Mouse (Mus musculus): Measurements from ENCODE around the gene Timp2.
A peak's percentile ranks its signal among the peaks of the same experiment; 100 is the strongest.
"Not testable (repeated sequence)": the region's sequence is repeated elsewhere in the genome, so short reads cannot be mapped to it uniquely, and the experiment has no call there.

Gene Timp2

GRCm38 (mm10) chr11:118355640-118356039 lies at the start of gene Timp2:
TSS of gene Timp2 (minus strand) at chr11:118355740.
- DNase-seq (ENCODE audit: low read depth): no peak

GRCm38 (mm10) chr11:118405311-118405710 lies 49.8 kb upstream of the Timp2 start:
- no peak for DNase-seq (ENCODE audit: low read depth)

DNA sequence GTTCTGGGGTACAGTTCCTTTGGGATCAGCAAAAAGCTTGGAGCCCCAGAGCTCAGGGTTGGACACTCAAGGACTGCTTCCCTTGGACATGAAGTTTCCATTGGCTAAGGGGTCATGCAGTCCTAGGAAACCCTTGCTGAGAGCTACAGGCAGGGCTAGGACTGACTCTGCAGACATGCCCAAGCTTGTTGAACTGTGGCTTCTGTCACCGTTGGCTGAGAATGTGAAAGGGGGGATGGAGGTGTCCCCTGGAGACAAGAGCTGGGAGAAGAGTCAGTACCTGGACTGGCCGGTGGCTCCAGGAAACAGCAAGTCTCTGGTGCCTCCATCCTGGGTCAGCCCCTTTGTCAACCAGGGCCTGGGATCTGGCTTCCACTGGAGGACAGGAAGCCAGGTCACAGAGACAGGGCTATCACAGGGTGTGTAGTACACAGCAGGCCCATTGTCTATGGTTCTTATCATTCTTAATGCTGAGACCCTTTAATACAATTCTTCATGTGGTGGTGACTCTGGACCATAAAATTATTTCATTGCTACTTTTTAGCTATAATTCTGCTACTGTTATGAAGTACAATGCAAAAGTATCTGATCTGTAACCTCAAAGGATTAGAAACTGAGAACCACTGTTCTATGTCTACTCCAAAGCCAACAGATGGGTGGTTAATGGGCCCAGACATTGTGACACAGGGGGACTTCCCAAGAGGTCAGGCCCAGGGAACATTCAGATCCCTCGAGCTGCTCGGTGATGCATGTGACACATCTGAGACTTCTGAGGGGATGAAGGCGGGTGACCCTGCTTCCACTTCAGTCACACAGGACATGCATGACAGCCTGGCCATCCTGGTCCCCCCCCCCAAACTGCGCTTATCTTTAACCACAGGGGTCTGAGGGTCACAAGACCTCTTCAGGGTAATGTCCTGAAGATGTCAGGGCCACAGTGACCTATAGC lies 48.7 kb upstream of the Timp2 start:
- no peak for DNase-seq (ENCODE audit: low read depth)

GRCm38 (mm10) chr11:118403183-118403582 lies 47.6 kb upstream of the Timp2 start:
- no peak for DNase-seq (ENCODE audit: low read depth)

GRCm38 (mm10) chr11:118401760-118402280 lies 46.3 kb upstream of the Timp2 start, which contains the start of gene Lgals3bp:
TSS of gene Lgals3bp (minus strand) at chr11:118402092.
- DNase-seq (ENCODE audit: low read depth): peak; percentile 85

DNA sequence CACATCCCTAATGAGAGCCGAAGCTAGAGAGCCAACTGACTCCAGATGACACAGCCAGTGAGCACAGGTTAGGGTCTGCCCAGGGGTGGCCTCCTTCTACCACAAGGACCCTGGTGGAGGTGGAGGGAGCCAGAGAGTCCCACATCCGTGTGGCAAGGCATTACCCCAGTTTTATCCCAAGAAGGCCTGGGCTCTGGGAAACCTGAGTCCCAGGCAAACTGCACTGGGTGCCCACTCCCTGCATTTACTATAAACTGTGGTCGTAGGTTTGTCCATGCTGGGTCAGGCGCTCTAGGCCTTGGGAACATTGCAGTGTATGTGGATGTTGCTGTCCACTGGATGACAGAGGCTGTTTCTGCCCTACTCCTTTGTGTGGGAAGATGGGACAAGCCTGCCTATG lies 45.7 kb upstream of the Timp2 start:
- DNase-seq (ENCODE audit: low read depth): no peak

DNA sequence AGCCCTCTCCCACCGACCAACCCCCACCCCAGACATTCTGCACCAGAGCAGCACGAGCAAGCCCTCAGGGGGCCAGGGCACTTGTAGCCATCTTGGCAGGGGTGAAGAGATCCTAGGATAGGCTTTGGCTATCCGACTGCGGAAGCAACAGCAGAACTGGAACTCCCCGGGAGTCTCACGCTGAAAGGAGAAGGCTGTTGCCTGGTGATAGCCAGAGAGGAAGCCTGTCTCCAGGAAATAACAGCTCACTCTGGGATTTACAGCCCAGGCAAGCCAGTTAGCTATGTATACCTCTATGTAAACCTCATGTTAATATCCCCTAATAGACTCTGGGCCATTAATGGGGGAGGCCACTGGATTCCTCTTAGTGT lies 45.0 kb upstream of the Timp2 start:
- DNase-seq (ENCODE audit: low read depth): no peak

DNA sequence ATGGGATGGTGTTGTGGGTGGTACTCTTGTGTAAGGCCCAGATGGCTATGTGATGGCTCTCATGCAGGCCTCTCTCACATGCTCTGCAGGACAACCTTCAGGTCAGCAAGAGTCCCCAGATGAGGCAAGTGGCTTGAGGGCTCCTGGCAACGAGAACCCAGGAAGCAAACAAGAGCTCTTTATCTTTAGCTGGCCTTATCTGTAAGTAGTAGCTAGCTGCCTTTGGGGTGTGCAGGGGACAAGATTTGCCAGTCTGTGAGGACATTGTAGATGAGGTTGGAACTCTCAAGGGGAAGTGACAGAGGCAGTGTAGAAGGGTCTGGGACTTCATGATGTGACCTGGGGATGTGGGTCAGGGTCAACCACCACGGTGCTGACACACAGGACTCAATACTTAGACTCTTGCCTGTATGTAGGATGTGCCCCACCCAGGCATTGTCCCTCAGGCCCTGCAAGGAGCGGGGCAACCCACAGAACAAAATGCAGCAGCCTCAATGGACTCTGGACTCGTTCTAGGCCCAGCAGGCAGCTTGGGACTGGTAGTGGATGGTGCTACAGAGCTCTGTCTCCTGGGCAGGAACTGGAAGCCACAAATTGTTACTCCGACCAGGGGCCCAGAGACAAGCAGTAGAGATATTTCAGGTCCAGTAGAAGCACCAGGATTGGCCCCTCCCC lies 44.5 kb upstream of the Timp2 start:
- no peak for DNase-seq (ENCODE audit: low read depth)

DNA sequence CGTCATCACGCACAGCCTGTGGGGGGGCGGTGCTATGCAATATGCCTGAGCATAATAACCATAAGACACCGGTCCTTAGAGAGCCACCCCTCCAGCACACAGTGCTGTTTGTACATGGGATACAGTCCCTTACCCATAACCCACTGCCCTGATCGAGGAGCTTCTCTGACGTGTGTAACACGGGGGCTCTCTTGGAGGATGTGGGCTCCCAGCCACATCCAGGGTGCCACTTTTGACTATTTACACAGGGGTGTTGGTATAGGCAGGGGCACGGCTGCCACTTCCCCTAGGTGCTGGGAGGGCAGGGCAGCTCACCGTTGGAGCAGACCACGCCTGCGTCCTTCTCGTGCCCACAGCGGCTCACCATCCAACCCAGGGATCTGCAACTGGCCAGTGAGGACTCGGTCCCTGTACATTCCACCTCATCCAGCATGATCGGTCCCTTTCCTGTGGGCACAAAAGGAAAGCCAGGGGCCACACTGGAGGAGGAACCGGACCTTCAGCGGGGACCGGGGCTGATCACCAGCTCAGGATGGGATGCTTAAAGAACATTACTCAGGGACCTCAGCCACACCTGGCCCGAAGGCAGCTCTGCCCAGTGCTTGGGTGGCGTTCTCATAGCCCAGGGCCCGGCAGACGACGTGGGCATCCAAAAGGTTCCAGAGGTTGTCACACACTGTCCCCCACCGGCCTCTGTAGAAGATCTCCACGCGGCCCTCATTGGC lies 42.4 kb upstream of the Timp2 start:
- no peak for DNase-seq (ENCODE audit: low read depth)

DNA sequence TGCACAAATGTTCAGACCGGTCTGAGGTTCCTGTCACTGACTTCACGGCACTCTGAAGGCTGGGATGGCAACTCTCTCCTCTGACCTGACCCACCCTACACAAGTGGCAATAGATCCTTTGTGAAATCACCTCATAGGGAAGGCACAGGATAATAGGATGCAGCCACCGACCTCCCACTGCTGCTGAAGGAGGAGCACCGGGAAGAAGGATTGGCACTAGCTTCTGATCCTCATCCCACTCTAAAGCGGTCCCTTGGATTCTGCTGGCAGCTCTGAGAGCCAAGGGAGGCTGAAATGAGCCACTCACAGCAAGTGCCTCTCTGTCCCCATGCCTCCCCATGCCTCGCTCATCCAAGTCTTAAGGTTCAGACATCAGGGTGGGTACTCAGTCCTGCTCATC lies 39.0 kb upstream of the Timp2 start:
- no peak for DNase-seq (ENCODE audit: low read depth)

GRCm38 (mm10) chr11:118393991-118394390 lies 38.5 kb upstream of the Timp2 start:
- DNase-seq (ENCODE audit: low read depth): no peak

DNA sequence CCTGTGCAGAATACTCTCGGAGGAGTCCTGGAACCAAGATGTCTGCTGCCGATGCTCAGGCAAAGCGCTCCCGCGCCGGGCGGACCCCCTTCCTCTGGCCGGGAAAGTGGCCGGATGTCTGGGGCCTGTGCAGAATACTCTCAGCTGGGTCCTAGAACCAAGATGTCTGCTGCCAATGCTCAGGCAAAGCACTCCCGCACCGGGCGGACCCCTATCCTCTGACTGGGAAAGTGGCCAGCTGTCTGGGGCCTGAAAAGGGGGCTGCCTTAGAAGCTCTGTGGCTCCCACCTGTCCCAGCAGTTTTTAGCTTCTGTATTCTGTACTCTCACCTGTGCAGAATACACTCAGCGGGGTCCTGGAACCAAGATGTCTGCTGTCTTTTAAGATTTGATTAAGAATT lies 32.3 kb upstream of the Timp2 start:
- DNase-seq (ENCODE audit: low read depth): not testable (repeated sequence)

- DNase-seq (ENCODE audit: low read depth): peak; percentile 85
Measured at GRCm38 (mm10) chr11:118379251-118380009, 23.9 kb upstream of the Timp2 start.

DNA sequence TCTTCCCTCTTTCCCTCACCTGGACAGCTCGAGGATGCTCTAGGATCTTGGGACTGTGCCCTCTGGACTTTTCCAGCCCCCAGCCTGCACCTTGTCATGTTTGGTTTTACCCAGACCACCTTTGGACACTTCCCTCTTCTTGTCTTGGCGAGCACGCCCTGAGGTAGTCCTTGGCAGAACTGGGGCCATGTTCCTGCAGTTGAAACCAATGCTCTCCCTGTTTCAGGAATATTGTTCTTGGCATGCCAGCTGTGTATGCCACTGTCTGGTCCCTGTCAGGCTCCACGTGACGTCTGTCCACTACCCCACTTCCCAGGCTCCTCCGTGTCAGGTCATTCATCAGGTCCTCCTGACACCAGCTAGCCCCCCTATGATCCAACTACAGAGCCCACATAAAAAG lies 23.1 kb upstream of the Timp2 start:
- DNase-seq (ENCODE audit: low read depth): no peak

DNA sequence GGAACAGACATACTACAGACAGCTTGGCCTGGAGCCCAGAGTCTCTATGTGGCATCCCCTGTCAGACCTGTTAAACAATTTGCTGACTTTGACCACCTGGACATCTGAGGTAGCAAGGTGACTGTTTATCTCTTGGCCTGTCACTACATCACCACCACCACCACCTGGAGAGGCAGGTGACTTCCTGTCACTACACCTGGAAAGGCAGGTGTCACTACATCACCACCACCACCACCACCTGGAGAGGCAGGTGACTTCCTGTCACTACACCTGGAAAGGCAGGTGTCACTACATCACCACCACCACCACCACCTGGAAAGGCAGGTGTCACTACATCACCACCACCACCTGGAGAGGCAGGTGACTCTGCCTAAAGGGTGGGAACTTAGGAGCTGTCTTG lies 20.8 kb upstream of the Timp2 start:
- not testable (repeated sequence) for DNase-seq (ENCODE audit: low read depth)

GRCm38 (mm10) chr11:118375881-118376280 lies 20.3 kb upstream of the Timp2 start:
- no peak for DNase-seq (ENCODE audit: low read depth)

DNA sequence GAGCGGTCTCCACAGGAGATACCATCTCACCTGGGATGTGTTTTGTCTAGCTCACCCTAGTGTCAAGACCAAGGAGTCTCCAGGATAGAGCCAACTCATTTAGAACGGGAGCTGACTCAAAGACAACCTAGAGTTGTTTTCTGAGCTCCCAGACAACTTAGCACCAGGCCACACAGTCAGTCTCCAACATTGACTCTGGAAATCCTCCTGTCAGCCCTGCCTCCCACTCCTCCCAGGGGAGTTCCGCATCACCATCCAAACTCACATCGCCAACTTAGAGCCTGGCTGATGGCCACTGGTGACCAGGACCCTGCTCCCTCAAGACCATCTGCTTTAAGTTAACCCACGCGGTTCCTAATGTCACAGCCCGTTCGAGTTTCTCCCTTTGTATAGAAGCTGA lies 19.9 kb upstream of the Timp2 start:
- no peak for DNase-seq (ENCODE audit: low read depth)

DNA sequence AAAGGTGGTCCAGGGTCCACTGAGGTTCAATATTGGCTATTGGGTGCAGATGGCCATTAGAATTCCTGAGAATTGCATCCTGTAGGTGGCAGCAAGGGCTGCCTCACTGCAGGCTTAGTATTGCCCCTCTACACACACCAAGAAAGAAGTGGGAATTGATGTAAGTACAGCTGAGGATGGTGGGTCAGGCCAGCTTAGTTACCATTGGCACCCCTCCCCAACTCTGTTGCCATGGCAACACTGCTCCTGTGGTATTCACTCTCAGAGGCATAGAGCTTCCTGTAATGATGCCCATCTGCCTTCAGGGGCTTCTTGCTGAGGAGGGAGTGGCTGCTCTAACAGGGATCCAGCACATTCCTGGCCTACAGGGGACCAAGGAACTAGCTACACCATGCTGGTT lies 19.5 kb upstream of the Timp2 start:
- DNase-seq (ENCODE audit: low read depth): no peak

DNA sequence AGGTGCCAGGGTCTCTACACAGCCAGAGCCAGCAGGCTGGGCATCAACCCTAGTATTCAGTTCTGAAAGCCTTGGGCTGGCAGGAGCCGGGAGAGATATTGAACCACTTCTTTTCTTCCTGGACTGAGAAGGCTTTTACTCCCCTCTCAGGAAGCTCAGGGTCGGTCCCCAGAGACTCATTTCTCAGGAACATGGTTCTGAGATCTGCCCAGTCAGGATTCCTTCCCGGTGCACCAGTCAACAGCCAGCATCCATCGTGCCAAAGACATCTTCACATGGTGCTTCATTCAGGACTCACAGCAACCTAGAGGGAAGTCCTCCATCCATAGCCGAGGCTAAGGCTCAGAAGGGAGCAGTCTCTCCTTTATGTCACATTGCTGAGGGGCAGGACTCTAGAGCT lies 19.0 kb upstream of the Timp2 start:
- no peak for DNase-seq (ENCODE audit: low read depth)

- DNase-seq (ENCODE audit: low read depth): no peak
Measured at GRCm38 (mm10) chr11:118372641-118373040, 17.1 kb upstream of the Timp2 start.

DNA sequence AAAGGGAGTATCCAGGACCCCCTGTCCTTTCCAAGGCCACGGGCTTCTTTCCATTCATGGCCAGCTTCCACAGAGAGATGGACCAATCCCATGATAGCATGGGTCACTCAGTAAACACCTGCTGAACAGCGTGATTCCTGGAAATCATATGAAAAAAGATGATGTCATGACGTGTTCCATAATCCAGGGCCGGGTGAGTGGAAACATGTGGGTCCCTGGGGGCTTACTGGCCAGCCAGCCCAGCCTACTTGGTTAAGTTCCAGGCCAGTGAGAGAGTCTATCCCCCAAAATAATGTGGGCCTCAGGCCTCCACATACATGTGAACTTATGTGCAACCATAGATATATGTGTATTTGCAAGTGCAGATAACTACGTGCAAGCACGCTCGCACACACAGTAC lies 16.3 kb upstream of the Timp2 start:
- no peak for DNase-seq (ENCODE audit: low read depth)

DNA sequence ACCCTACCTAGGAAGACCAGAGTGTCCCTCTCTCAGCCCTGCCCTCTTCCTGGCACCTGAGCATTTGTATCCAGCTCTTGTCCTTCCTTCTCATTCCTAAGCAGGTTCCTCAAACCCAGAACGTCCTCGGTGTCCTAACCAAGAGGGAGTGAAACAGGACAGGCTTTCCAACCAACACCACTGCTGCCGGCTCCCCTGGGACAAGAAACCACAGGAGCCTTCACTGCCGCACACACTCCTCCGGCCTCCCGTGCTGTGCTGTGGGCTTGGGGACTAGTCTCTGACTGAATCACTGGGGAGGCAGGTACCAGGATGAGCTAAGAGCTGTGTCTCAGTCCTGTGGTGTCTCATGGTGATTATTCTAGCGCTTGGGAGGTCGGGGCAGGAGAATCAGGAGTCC lies 14.1 kb upstream of the Timp2 start:
- DNase-seq (ENCODE audit: low read depth): no peak
